Mouse (Mus musculus) midbrain, embryonic 13.5 days (tissue): ENCODE results near the gene Qrich2. TPM values are rescaled to one million over a fixed set of nuclear protein-coding genes. Genes with fewer than 3 reads are reported as not detected.
"Not testable (repeated sequence)": the region's sequence is repeated elsewhere in the genome, so short reads cannot be mapped to it uniquely, and the experiment has no call there.

Source experiments
- ATAC-seq: fragments of 200-750 bp; cut with Nextera tagmentation; 2 replicates; pipeline ENCODE4 v1.8.0; 2017; ENCODE audit warnings: mild to moderate bottlenecking, moderate TSS enrichment, moderate library complexity
- H3K27ac ChIP-seq: fragments of 300-500 bp; sonication (generic); 2 replicates; pipeline ENCODE4 v1.5.1; 2015; ENCODE audit warnings: inconsistent platforms, mild to moderate bottlenecking, moderate library complexity
- H3K27me3 ChIP-seq: fragments of 300-500 bp; sonication (generic); 2 replicates; pipeline ENCODE4 v1.6.1; 2015; ENCODE audit warnings: mild to moderate bottlenecking, inconsistent platforms
- H3K36me3 ChIP-seq: fragments of 300-500 bp; sonication (generic); 2 replicates; pipeline ENCODE4 v1.6.1; 2015; ENCODE audit warnings: mild to moderate bottlenecking, inconsistent platforms
- H3K4me1 ChIP-seq: fragments of 300-500 bp; sonication (generic); replicated peaks from 2 replicates; pipeline ENCODE4 v1.6.1; 2015; ENCODE audit warnings: inconsistent platforms
- H3K4me2 ChIP-seq: fragments of 300-500 bp; sonication (generic); replicated peaks from 2 replicates; pipeline ENCODE4 v1.6.1; 2015; ENCODE audit warnings: moderate library complexity, mild to moderate bottlenecking, inconsistent platforms
- H3K4me3 ChIP-seq: fragments of 300-500 bp; sonication (generic); replicated peaks from 2 replicates; pipeline ENCODE4 v1.5.1; 2015; ENCODE audit warnings: mild to moderate bottlenecking, inconsistent platforms
- H3K9ac ChIP-seq: fragments of 300-500 bp; sonication (generic); replicated peaks from 2 replicates; pipeline ENCODE4 v1.6.1; 2015; ENCODE audit warnings: mild to moderate bottlenecking, inconsistent platforms
- H3K9me3 ChIP-seq: fragments of 300-500 bp; sonication (generic); 2 replicates; pipeline ENCODE4 v1.6.1; 2016; ENCODE audit warnings: mild to moderate bottlenecking, inconsistent platforms
- WGBS: fragments of 180-500 bp; shearing (Covaris S2); methylation state at CpG from one replicate; pipeline ENCODE4 v1.1.7; 2015; 5-methylcytosine and 5-hydroxymethylcytosine counted together
- polyA plus RNA-seq: library from polyadenylated mRNA; unstranded; fragments of >200 nt; fragmentation: Nextera tagmentation; extraction: Ambion mirVana; gene quantifications from 2 replicates; pipeline ENCODE4 v1.2.1, GENCODE M21; 2015

Gene Qrich2
- polyA plus RNA-seq, 1 experiment from 2014 or later = not detected

GRCm38 (mm10) chr11:116412028-116412827, 53.8 kb downstream of the Qrich2 start:
- peak; percentile 58 for ATAC-seq
- Histone ChIP-seq H3K4me3 (peak overlapping the region; percentile 69), H3K9me3 (no peaks in the 10 kb centered on the region), H3K4me2 (peak overlapping the region; percentile 95), H3K27ac (peak overlapping the region; percentile 94), H3K27me3 (no peaks in the 10 kb centered on the region), H3K4me1 (peaks cover 23% of the 10 kb centered on the region), H3K36me3 (no peaks in the 10 kb centered on the region), H3K9ac (peak overlapping the region; percentile 97)
- under 1% methylated on average over 60 of the region's 76 CpGs for WGBS

- H3K36me3 ChIP-seq = no peaks in the 10 kb centered on the region; the same call in 1 of the 2 replicates
- peak overlapping the region; percentile 69 for H3K4me3 ChIP-seq
- H3K27me3 ChIP-seq = no peaks in the 10 kb centered on the region
- peak overlapping the region; percentile 95 for H3K4me2 ChIP-seq
- ATAC-seq = no peak
- H3K4me1 ChIP-seq = peaks cover 23% of the 10 kb centered on the region
- peak overlapping the region; percentile 97 for H3K9ac ChIP-seq
- peak overlapping the region; percentile 94 for H3K27ac ChIP-seq
- 9% methylated on average over 6 of the region's 6 CpGs for WGBS
- no peaks in the 10 kb centered on the region for H3K9me3 ChIP-seq
Observed at GRCm38 (mm10) chr11:116411582-116411981, 54.5 kb downstream of the Qrich2 start.

- H3K4me3 ChIP-seq = 0 out of 2 replicates have a peak overlapping the region, but pooled peaks have one; percentile 69
- not testable (repeated sequence) for ATAC-seq
- 0 out of 2 replicates have a peak overlapping the region, but pooled peaks have one; percentile 97 for H3K9ac ChIP-seq
Observed at GRCm38 (mm10) chr11:116410415-116410814, 55.6 kb downstream of the Qrich2 start.

GRCm38 (mm10) chr11:116409008-116409407, 57.0 kb downstream of the Qrich2 start:
- 88% methylated on average over 3 of the region's 3 CpGs for WGBS

More at GRCm38 (mm10) chr11:116410415-116410814, 55.6 kb downstream of the Qrich2 start:
- not testable (repeated sequence) for H3K27me3 ChIP-seq, H3K36me3 ChIP-seq, H3K9me3 ChIP-seq, H3K27ac ChIP-seq
- peaks cover 23% of the 10 kb centered on the region for H3K4me1 ChIP-seq
- peak overlapping the region; percentile 95; the same call in 1 of the 2 replicates for H3K4me2 ChIP-seq
- WGBS = 89% methylated on average over 4 of the region's 4 CpGs

GRCm38 (mm10) chr11:116406231-116406728, 59.8 kb downstream of the Qrich2 start:
- ATAC-seq = no peak
- Histone ChIP-seq H3K9ac (no peak overlapping the region), H3K27me3 (no peaks in the 10 kb centered on the region), H3K4me3 (no peak overlapping the region), H3K36me3 (peaks cover 24% of the 10 kb centered on the region), H3K4me1 (peaks cover 9% of the 10 kb centered on the region), H3K4me2 (no peak overlapping the region), H3K27ac (no peak overlapping the region), H3K9me3 (no peaks in the 10 kb centered on the region)
- WGBS = 94% methylated on average over 16 of the region's 16 CpGs

More at GRCm38 (mm10) chr11:116409008-116409407, 57.0 kb downstream of the Qrich2 start:
- Histone ChIP-seq H3K9ac (no peak overlapping the region), H3K4me3 (no peak overlapping the region), H3K27ac (no peak overlapping the region), H3K27me3 (no peaks in the 10 kb centered on the region), H3K4me2 (no peak overlapping the region), H3K4me1 (peaks cover 23% of the 10 kb centered on the region), H3K9me3 (no peaks in the 10 kb centered on the region), H3K36me3 (peaks cover 12% of the 10 kb centered on the region)
- no peak for ATAC-seq

- Histone ChIP-seq H3K27ac (no peak overlapping the region), H3K9ac (no peak overlapping the region), H3K4me3 (no peak overlapping the region), H3K36me3 (peaks cover 24% of the 10 kb centered on the region), H3K9me3 (no peaks in the 10 kb centered on the region), H3K27me3 (no peaks in the 10 kb centered on the region), H3K4me1 (peaks cover 2% of the 10 kb centered on the region), H3K4me2 (no peak overlapping the region)
- no peak for ATAC-seq
- WGBS = 94% methylated on average over 4 of the region's 4 CpGs
Observed at GRCm38 (mm10) chr11:116405601-116406000, 60.4 kb downstream of the Qrich2 start.

GRCm38 (mm10) chr11:116400560-116400959, 65.5 kb downstream of the Qrich2 start:
- Histone ChIP-seq H3K27ac (no peak overlapping the region), H3K9me3 (no peaks in the 10 kb centered on the region), H3K4me1 (0 out of 2 replicates have a peak, but pooled peaks cover 3% of the 10 kb centered on the region), H3K4me2 (no peak overlapping the region), H3K4me3 (no peak overlapping the region), H3K9ac (0 out of 2 replicates have a peak overlapping the region, but pooled peaks have one; percentile 3), H3K27me3 (no peaks in the 10 kb centered on the region), H3K36me3 (peaks cover 25% of the 10 kb centered on the region)
- no peak for ATAC-seq
- WGBS = 74% methylated on average over 4 of the region's 4 CpGs

- Histone ChIP-seq H3K4me3 (no peak overlapping the region), H3K27me3 (no peaks in the 10 kb centered on the region), H3K9ac (no peak overlapping the region), H3K36me3 (peaks cover 21% of the 10 kb centered on the region), H3K27ac (no peak overlapping the region), H3K9me3 (no peaks in the 10 kb centered on the region), H3K4me1 (0 out of 2 replicates have a peak, but pooled peaks cover 3% of the 10 kb centered on the region), H3K4me2 (no peak overlapping the region)
- no peak for ATAC-seq
- 75% methylated on average over 11 of the region's 11 CpGs for WGBS
Observed at GRCm38 (mm10) chr11:116398348-116398677, 67.7 kb downstream of the Qrich2 start.

- Histone ChIP-seq H3K4me1 (0 out of 2 replicates have a peak, but pooled peaks cover 3% of the 10 kb centered on the region), H3K27me3 (no peaks in the 10 kb centered on the region), H3K27ac (no peak overlapping the region), H3K9ac (no peak overlapping the region), H3K4me2 (no peak overlapping the region), H3K9me3 (no peaks in the 10 kb centered on the region), H3K36me3 (peaks cover 16% of the 10 kb centered on the region), H3K4me3 (no peak overlapping the region)
- no peak for ATAC-seq
- WGBS = 85% methylated on average over 8 of the region's 8 CpGs
Observed at GRCm38 (mm10) chr11:116397517-116398347, 68.3 kb downstream of the Qrich2 start.

GRCm38 (mm10) chr11:116396934-116397330, 69.1 kb downstream of the Qrich2 start:
- no peak overlapping the region for H3K4me3 ChIP-seq
- no peaks in the 10 kb centered on the region for H3K27me3 ChIP-seq
- ATAC-seq = no peak
- H3K27ac ChIP-seq = no peak overlapping the region
- 0 out of 2 replicates have a peak, but pooled peaks cover 3% of the 10 kb centered on the region for H3K4me1 ChIP-seq
- H3K36me3 ChIP-seq = peaks cover 16% of the 10 kb centered on the region
- no peak overlapping the region for H3K9ac ChIP-seq
- 93% methylated on average over 3 of the region's 3 CpGs for WGBS
- H3K4me2 ChIP-seq = no peak overlapping the region
- no peaks in the 10 kb centered on the region for H3K9me3 ChIP-seq

- H3K27ac ChIP-seq = no peak overlapping the region
- no peaks in the 10 kb centered on the region for H3K9me3 ChIP-seq
- peaks cover 16% of the 10 kb centered on the region for H3K36me3 ChIP-seq
- 88% methylated on average over 11 of the region's 11 CpGs for WGBS
- no peak for ATAC-seq
- 0 out of 2 replicates have a peak, but pooled peaks cover 3% of the 10 kb centered on the region for H3K4me1 ChIP-seq
- no peak overlapping the region for H3K4me3 ChIP-seq
- no peak overlapping the region for H3K4me2 ChIP-seq
- no peak overlapping the region for H3K9ac ChIP-seq
- no peaks in the 10 kb centered on the region for H3K27me3 ChIP-seq
Observed at GRCm38 (mm10) chr11:116396276-116396933, 69.6 kb downstream of the Qrich2 start.
